Mouse (Mus musculus): Measurements from ENCODE around the gene Rs1. TPM values are rescaled to one million over a fixed set of nuclear protein-coding genes. Genes with fewer than 3 reads are reported as not detected.

The Rs1 gene
- polyA plus RNA-seq, 1 experiment from 2014 or later = 0.06 TPM

- 0 out of 2 replicates have a peak, but pooled peaks cover 3% of the 10 kb centered on the region for H3K27me3 ChIP-seq
- no peak for ATAC-seq (ENCODE audit: low FRiP score, low read depth)
- H3K4me3 ChIP-seq = no peak overlapping the region
- no peak overlapping the region for H3K4me2 ChIP-seq
- H3K36me3 ChIP-seq = no peaks in the 10 kb centered on the region
- no peak overlapping the region for H3K27ac ChIP-seq (replicated peaks)
- H3K9ac ChIP-seq = no peak overlapping the region
- no peaks in the 10 kb centered on the region for H3K9me3 ChIP-seq
- 80% methylated on average over 7 of the region's 7 CpGs for WGBS
- H3K4me1 ChIP-seq (replicated peaks) = no peaks in the 10 kb centered on the region
Measured at GRCm38 (mm10) chrX:160808226-160808625, 40.4 kb downstream of the Rs1 start.

Other genes with a start within 250 kb of the Rs1 start
- gene Ppef1, start 32.2 kb upstream of the Rs1 start, polyA plus RNA-seq (2015; fragmentation: Nextera tagmentation; extraction: Ambion mirVana) = 3.0 and 5.6 TPM in 2 replicates
- not detected in 2 replicates for gene Gja6, start 139.0 kb downstream of the Rs1 start, polyA plus RNA-seq (2015; fragmentation: Nextera tagmentation; extraction: Ambion mirVana)
- 4.1 and 4.5 TPM in 2 replicates for gene Cdkl5, start 226.7 kb downstream of the Rs1 start, polyA plus RNA-seq (2015; fragmentation: Nextera tagmentation; extraction: Ambion mirVana)

Data from hindbrain, embryonic 15.5 days (tissue).